Mouse (Mus musculus): Measurements from ENCODE around the gene Ccdc124. TPM values are rescaled to one million over a fixed set of nuclear protein-coding genes. Genes with fewer than 3 reads are reported as not detected.
A peak's percentile ranks its signal among the peaks of the same experiment; 100 is the strongest.
"Not testable (repeated sequence)": the region's sequence is repeated elsewhere in the genome, so short reads cannot be mapped to it uniquely, and the experiment has no call there.

Gene Ccdc124
- polyA plus RNA-seq, 1 experiment: 62.8 TPM

GRCm38 (mm10) chr8:70897021-70897680, 23.4 kb upstream of the Ccdc124 start, which contains the start of gene Rpl18a:
Gene Rpl18a, minus strand, starts transcription at chr8:70897412.
- H3K9me3 ChIP-seq (replicated peaks; ENCODE audit: control insufficient read depth, insufficient read depth, low read length, poor library complexity, severe bottlenecking): no peaks in the 10 kb centered on the region
- H3K36me3 ChIP-seq (ENCODE audit: control insufficient read depth, insufficient read depth, low read length, poor library complexity, severe bottlenecking): peaks cover 31% of the 10 kb centered on the region
- peaks cover 3% of the 10 kb centered on the region; the same call in 1 of the 2 replicates for H3K27me3 ChIP-seq (ENCODE audit: control insufficient read depth, insufficient read depth, low read length, poor library complexity, severe bottlenecking)
- peak within 1 kb of the TSS; percentile 75 for H3K27ac ChIP-seq (ENCODE audit: insufficient read depth, low read length)
- H3K4me1 ChIP-seq (ENCODE audit: control insufficient read depth, insufficient read depth, low read length): no peaks in the 10 kb centered on the region
- peak; percentile 21; the same call in 1 of the 2 replicates for TF ChIP-seq EP300 (IDR thresholded peaks at IDR 0.05; ENCODE audit: insufficient read depth, low read depth, low read length)
- TF ChIP-seq POLR2A (IDR thresholded peaks at IDR 0.05; ENCODE audit: insufficient read depth, low read length): no peak
- no peak for TF ChIP-seq CTCF (IDR thresholded peaks at IDR 0.05; ENCODE audit: low read depth, low read length)
- H3K9ac ChIP-seq (ENCODE audit: low read depth, poor library complexity, severe bottlenecking): peak within 1 kb of the TSS; percentile 93
- peak within 1 kb of the TSS; percentile 96 for H3K4me3 ChIP-seq (ENCODE audit: low read depth, low read length)

GRCm38 (mm10) chr8:70896316-70897020, 22.7 kb upstream of the Ccdc124 start:
- no peaks in the 10 kb centered on the region for H3K4me1 ChIP-seq (ENCODE audit: control insufficient read depth, insufficient read depth, low read length)
- H3K27ac ChIP-seq (ENCODE audit: insufficient read depth, low read length): peak overlapping the region; percentile 47
- peaks cover 31% of the 10 kb centered on the region for H3K36me3 ChIP-seq (ENCODE audit: control insufficient read depth, insufficient read depth, low read length, poor library complexity, severe bottlenecking)
- peak overlapping the region; percentile 96 for H3K4me3 ChIP-seq (ENCODE audit: low read depth, low read length)
- H3K27me3 ChIP-seq (ENCODE audit: control insufficient read depth, insufficient read depth, low read length, poor library complexity, severe bottlenecking): peaks cover 3% of the 10 kb centered on the region; the same call in 1 of the 2 replicates
- no peaks in the 10 kb centered on the region for H3K9me3 ChIP-seq (replicated peaks; ENCODE audit: control insufficient read depth, insufficient read depth, low read length, poor library complexity, severe bottlenecking)
- H3K9ac ChIP-seq (ENCODE audit: low read depth, poor library complexity, severe bottlenecking): peak overlapping the region; percentile 93
- no peak for TF ChIP-seq EP300 (IDR thresholded peaks at IDR 0.05; ENCODE audit: insufficient read depth, low read depth, low read length)
- TF ChIP-seq POLR2A (IDR thresholded peaks at IDR 0.05; ENCODE audit: insufficient read depth, low read length): no peak
- TF ChIP-seq CTCF (IDR thresholded peaks at IDR 0.05; ENCODE audit: low read depth, low read length): no peak

DNA sequence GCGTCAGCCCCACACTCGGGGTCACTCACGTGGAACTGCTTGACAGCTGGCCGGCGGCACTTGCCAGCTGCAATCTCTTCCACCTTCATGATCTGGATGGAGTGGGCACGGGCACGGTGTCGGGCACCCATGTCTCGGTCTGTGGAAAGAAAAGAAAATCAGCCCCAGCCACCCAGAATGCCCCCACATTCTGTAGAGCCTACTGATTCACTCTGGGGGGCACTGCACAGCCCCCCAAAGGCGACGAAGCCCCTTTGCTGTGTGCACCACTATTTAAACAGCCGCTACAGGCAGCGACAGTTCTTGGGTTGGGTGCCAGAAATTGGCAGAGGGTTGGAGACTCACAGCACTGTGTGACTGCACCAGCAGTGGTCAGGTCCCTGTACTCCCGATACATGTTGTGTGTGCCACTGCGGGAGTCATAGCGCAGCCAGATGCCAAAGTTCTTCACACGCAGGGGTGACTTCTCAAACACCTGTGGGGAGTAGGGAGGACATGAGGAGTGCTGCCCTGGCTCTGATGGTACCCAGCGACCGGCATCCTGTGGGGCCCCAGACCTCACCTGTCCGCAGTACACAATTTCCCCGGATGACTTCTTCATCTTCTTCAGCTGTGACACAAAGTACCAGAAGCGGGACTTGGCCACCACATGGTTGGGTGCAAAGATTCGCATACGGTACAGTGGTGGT, 22.0 kb upstream of the Ccdc124 start:
- H3K27ac ChIP-seq (ENCODE audit: insufficient read depth, low read length): peak overlapping the region; percentile 47
- H3K36me3 ChIP-seq (ENCODE audit: control insufficient read depth, insufficient read depth, low read length, poor library complexity, severe bottlenecking): peaks cover 31% of the 10 kb centered on the region
- peak overlapping the region; percentile 93 for H3K9ac ChIP-seq (ENCODE audit: low read depth, poor library complexity, severe bottlenecking)
- H3K4me3 ChIP-seq (ENCODE audit: low read depth, low read length): peak overlapping the region; percentile 96
- H3K4me1 ChIP-seq (ENCODE audit: control insufficient read depth, insufficient read depth, low read length); H3K27me3 ChIP-seq (ENCODE audit: control insufficient read depth, insufficient read depth, low read length, poor library complexity, severe bottlenecking); H3K9me3 ChIP-seq (replicated peaks; ENCODE audit: control insufficient read depth, insufficient read depth, low read length, poor library complexity, severe bottlenecking): not testable (repeated sequence)

DNA sequence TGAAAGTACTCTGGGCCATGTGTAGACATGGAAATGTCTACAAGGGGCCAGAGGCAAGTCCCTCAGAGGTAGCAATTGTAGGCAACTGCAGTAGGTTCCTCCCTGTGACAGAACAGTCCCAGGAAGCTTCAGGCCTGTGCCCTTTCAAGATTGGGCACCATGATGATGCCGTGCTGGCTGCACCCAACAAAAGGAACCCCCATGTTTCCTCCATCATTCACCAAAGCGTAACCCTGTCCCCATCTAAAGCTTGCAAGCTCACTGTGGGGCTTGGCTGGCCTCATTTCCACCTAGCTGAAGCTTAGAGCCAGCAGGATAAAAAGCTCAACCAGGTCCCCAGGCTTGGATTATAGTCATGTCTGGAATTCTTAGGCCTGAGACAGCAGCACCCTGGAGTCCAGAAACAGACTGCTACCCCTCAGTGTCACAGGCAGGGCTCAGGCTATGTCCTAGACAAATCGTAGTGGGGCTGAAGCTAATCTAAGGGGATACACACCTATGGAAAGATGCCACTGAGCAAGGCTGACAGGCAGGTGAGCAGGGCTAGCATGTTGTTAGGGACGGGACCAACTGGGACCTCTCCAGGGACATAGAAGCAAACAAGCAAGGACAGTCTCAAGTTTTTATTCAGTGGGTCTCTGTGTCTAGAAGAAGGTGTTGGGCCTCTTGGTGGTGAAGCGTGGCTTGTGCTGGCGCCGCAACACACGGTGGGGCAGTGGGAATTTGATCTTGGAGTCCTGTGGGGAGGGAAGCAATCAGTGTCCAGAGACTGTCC, 21.2 kb upstream of the Ccdc124 start:
- H3K4me3 ChIP-seq (ENCODE audit: low read depth, low read length): no peak overlapping the region
- no peaks in the 10 kb centered on the region for H3K9me3 ChIP-seq (replicated peaks; ENCODE audit: control insufficient read depth, insufficient read depth, low read length, poor library complexity, severe bottlenecking)
- TF ChIP-seq EP300 (IDR thresholded peaks at IDR 0.05; ENCODE audit: insufficient read depth, low read depth, low read length): no peak
- TF ChIP-seq POLR2A (IDR thresholded peaks at IDR 0.05; ENCODE audit: insufficient read depth, low read length): no peak
- TF ChIP-seq CTCF (IDR thresholded peaks at IDR 0.05; ENCODE audit: low read depth, low read length): no peak
- H3K27ac ChIP-seq (ENCODE audit: insufficient read depth, low read length): peak overlapping the region; percentile 46
- H3K27me3 ChIP-seq (ENCODE audit: control insufficient read depth, insufficient read depth, low read length, poor library complexity, severe bottlenecking): peaks cover 3% of the 10 kb centered on the region; the same call in 1 of the 2 replicates
- H3K4me1 ChIP-seq (ENCODE audit: control insufficient read depth, insufficient read depth, low read length): no peaks in the 10 kb centered on the region
- H3K36me3 ChIP-seq (ENCODE audit: control insufficient read depth, insufficient read depth, low read length, poor library complexity, severe bottlenecking): peaks cover 31% of the 10 kb centered on the region
- peak overlapping the region; percentile 93 for H3K9ac ChIP-seq (ENCODE audit: low read depth, poor library complexity, severe bottlenecking)

DNA sequence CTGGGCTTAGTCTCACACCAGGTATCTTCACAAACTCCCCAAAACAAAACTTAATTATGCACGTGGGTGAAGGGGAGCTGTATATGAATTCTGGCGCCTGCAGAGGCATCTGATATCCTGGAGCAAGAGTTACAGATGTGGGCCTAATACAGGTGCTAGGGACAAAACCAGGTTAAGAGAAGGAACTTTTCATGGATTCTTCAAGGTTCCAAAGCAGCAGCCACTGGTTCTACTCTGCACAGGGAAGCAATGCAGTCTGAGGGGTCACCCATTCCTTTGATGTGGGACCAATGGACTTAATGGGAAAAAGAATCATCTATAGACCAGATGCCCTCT, 20.6 kb upstream of the Ccdc124 start:
- Histone ChIP-seq H3K9me3 (replicated peaks; ENCODE audit: control insufficient read depth, insufficient read depth, low read length, poor library complexity, severe bottlenecking) (no peaks in the 10 kb centered on the region), H3K36me3 (ENCODE audit: control insufficient read depth, insufficient read depth, low read length, poor library complexity, severe bottlenecking) (peaks cover 31% of the 10 kb centered on the region), H3K27me3 (ENCODE audit: control insufficient read depth, insufficient read depth, low read length, poor library complexity, severe bottlenecking) (peaks cover 3% of the 10 kb centered on the region; the same call in 1 of the 2 replicates), H3K9ac (ENCODE audit: low read depth, poor library complexity, severe bottlenecking) (no peak overlapping the region), H3K4me3 (ENCODE audit: low read depth, low read length) (no peak overlapping the region), H3K27ac (ENCODE audit: insufficient read depth, low read length) (peak overlapping the region; percentile 46; the same call in 1 of the 2 replicates), H3K4me1 (ENCODE audit: control insufficient read depth, insufficient read depth, low read length) (no peaks in the 10 kb centered on the region)
- TF ChIP-seq POLR2A (IDR thresholded peaks at IDR 0.05; ENCODE audit: insufficient read depth, low read length) (no peak), EP300 (IDR thresholded peaks at IDR 0.05; ENCODE audit: insufficient read depth, low read depth, low read length) (no peak), CTCF (IDR thresholded peaks at IDR 0.05; ENCODE audit: low read depth, low read length) (no peak)
